Mouse (Mus musculus): ENCODE results near the gene Stap2. TPM values are rescaled to one million over a fixed set of nuclear protein-coding genes. Genes with fewer than 3 reads are reported as not detected.
A peak's percentile ranks its signal among the peaks of the same experiment; 100 is the strongest.

The Stap2 gene
- polyA plus RNA-seq, 1 experiment from 2014 or later: 5.0 TPM

GRCm38 (mm10) chr17:56036176-56036900 lies 31.0 kb upstream of the Stap2 start, which contains the start of gene Sh3gl1:
Gene Sh3gl1, minus strand, starts transcription at chr17:56036635.
- under 1% methylated on average over 74 of the region's 74 CpGs for WGBS
- Histone ChIP-seq H3K27ac (ENCODE audit: low read depth, low read length) (peak within 1 kb of the TSS; percentile 86), H3K4me1 (ENCODE audit: control insufficient read depth, insufficient read depth, low read length) (peaks cover 13% of the 10 kb centered on the region), H3K9me3 (replicated peaks; ENCODE audit: control insufficient read depth, low read length) (no peaks in the 10 kb centered on the region), H3K36me3 (ENCODE audit: control insufficient read depth, insufficient read depth, low read length) (peaks cover 20% of the 10 kb centered on the region), H3K4me3 (ENCODE audit: low read depth, low read length) (peak within 1 kb of the TSS; percentile 89), H3K9ac (ENCODE audit: low read length) (peak within 1 kb of the TSS; percentile 89), H3K4me2 (ENCODE audit: low read length) (peak within 1 kb of the TSS; percentile 63), H3K27me3 (replicated peaks; ENCODE audit: control insufficient read depth, insufficient read depth, low read length) (no peaks in the 10 kb centered on the region)
- DNase-seq (ENCODE audit: low spot score) (peak; percentile 99), ATAC-seq (peak; percentile 92)

GRCm38 (mm10) chr17:56035216-56035615 lies 29.8 kb upstream of the Stap2 start:
- 86% methylated on average over 4 of the region's 4 CpGs for WGBS
- H3K27me3 ChIP-seq (replicated peaks; ENCODE audit: control insufficient read depth, insufficient read depth, low read length): no peaks in the 10 kb centered on the region
- H3K27ac ChIP-seq (ENCODE audit: low read depth, low read length): no peak overlapping the region
- peak overlapping the region; percentile 63 for H3K4me2 ChIP-seq (ENCODE audit: low read length)
- H3K4me3 ChIP-seq (ENCODE audit: low read depth, low read length): peak overlapping the region; percentile 89; the same call in 1 of the 2 replicates
- peak overlapping the region; percentile 89 for H3K9ac ChIP-seq (ENCODE audit: low read length)
- peaks cover 28% of the 10 kb centered on the region for H3K36me3 ChIP-seq (ENCODE audit: control insufficient read depth, insufficient read depth, low read length)
- DNase-seq (ENCODE audit: low spot score) (no peak), ATAC-seq (no peak)
- peaks cover 8% of the 10 kb centered on the region; the same call in 1 of the 2 replicates for H3K4me1 ChIP-seq (ENCODE audit: control insufficient read depth, insufficient read depth, low read length)
- H3K9me3 ChIP-seq (replicated peaks; ENCODE audit: control insufficient read depth, low read length): no peaks in the 10 kb centered on the region

GRCm38 (mm10) chr17:56034726-56035100 lies 29.3 kb upstream of the Stap2 start:
- no peaks in the 10 kb centered on the region for H3K9me3 ChIP-seq (replicated peaks; ENCODE audit: control insufficient read depth, low read length)
- DNase-seq (ENCODE audit: low spot score) (no peak), ATAC-seq (no peak)
- H3K36me3 ChIP-seq (ENCODE audit: control insufficient read depth, insufficient read depth, low read length): peaks cover 29% of the 10 kb centered on the region
- no peak overlapping the region for H3K4me3 ChIP-seq (ENCODE audit: low read depth, low read length)
- no peaks in the 10 kb centered on the region for H3K27me3 ChIP-seq (replicated peaks; ENCODE audit: control insufficient read depth, insufficient read depth, low read length)
- peak overlapping the region; percentile 89; the same call in 1 of the 2 replicates for H3K9ac ChIP-seq (ENCODE audit: low read length)
- H3K4me2 ChIP-seq (ENCODE audit: low read length): peak overlapping the region; percentile 63
- WGBS: 91% methylated on average over 6 of the region's 6 CpGs
- no peak overlapping the region for H3K27ac ChIP-seq (ENCODE audit: low read depth, low read length)
- peaks cover 8% of the 10 kb centered on the region; the same call in 1 of the 2 replicates for H3K4me1 ChIP-seq (ENCODE audit: control insufficient read depth, insufficient read depth, low read length)

GRCm38 (mm10) chr17:56034040-56034725 lies 28.8 kb upstream of the Stap2 start:
- whole genome bisulfite sequencing: 88% methylated on average over 7 of the region's 7 CpGs
- DNase-seq (ENCODE audit: low spot score) (no peak), ATAC-seq (no peak)
- Histone ChIP-seq H3K9me3 (replicated peaks; ENCODE audit: control insufficient read depth, low read length) (no peaks in the 10 kb centered on the region), H3K4me3 (ENCODE audit: low read depth, low read length) (no peak overlapping the region), H3K4me1 (ENCODE audit: control insufficient read depth, insufficient read depth, low read length) (peaks cover 8% of the 10 kb centered on the region; the same call in 1 of the 2 replicates), H3K36me3 (ENCODE audit: control insufficient read depth, insufficient read depth, low read length) (peaks cover 33% of the 10 kb centered on the region), H3K27me3 (replicated peaks; ENCODE audit: control insufficient read depth, insufficient read depth, low read length) (no peaks in the 10 kb centered on the region), H3K4me2 (ENCODE audit: low read length) (no peak overlapping the region), H3K27ac (ENCODE audit: low read depth, low read length) (no peak overlapping the region), H3K9ac (ENCODE audit: low read length) (no peak overlapping the region)

GRCm38 (mm10) chr17:56032831-56033230 lies 27.4 kb upstream of the Stap2 start:
- Histone ChIP-seq H3K4me2 (ENCODE audit: low read length) (no peak overlapping the region), H3K27me3 (replicated peaks; ENCODE audit: control insufficient read depth, insufficient read depth, low read length) (no peaks in the 10 kb centered on the region), H3K36me3 (ENCODE audit: control insufficient read depth, insufficient read depth, low read length) (peaks cover 42% of the 10 kb centered on the region), H3K27ac (ENCODE audit: low read depth, low read length) (no peak overlapping the region), H3K9ac (ENCODE audit: low read length) (no peak overlapping the region), H3K9me3 (replicated peaks; ENCODE audit: control insufficient read depth, low read length) (no peaks in the 10 kb centered on the region), H3K4me1 (ENCODE audit: control insufficient read depth, insufficient read depth, low read length) (peaks cover 8% of the 10 kb centered on the region; the same call in 1 of the 2 replicates), H3K4me3 (ENCODE audit: low read depth, low read length) (no peak overlapping the region)
- 72% methylated on average over 7 of the region's 7 CpGs for WGBS
- ATAC-seq (no peak), DNase-seq (ENCODE audit: low spot score) (no peak)

- H3K27ac ChIP-seq (ENCODE audit: low read depth, low read length): no peak overlapping the region
- ATAC-seq: no peak
- WGBS: 74% methylated on average over 6 of the region's 6 CpGs
- no peaks in the 10 kb centered on the region for H3K9me3 ChIP-seq (replicated peaks; ENCODE audit: control insufficient read depth, low read length)
- H3K36me3 ChIP-seq (ENCODE audit: control insufficient read depth, insufficient read depth, low read length): peaks cover 42% of the 10 kb centered on the region
- no peaks in the 10 kb centered on the region for H3K27me3 ChIP-seq (replicated peaks; ENCODE audit: control insufficient read depth, insufficient read depth, low read length)
- no peak for DNase-seq (ENCODE audit: low spot score)
- no peak overlapping the region for H3K4me2 ChIP-seq (ENCODE audit: low read length)
- peaks cover 8% of the 10 kb centered on the region; the same call in 1 of the 2 replicates for H3K4me1 ChIP-seq (ENCODE audit: control insufficient read depth, insufficient read depth, low read length)
- no peak overlapping the region for H3K4me3 ChIP-seq (ENCODE audit: low read depth, low read length)
- H3K9ac ChIP-seq (ENCODE audit: low read length): no peak overlapping the region
Measured at GRCm38 (mm10) chr17:56032127-56032733, 26.8 kb upstream of the Stap2 start.

GRCm38 (mm10) chr17:56031431-56031830 lies 26.0 kb upstream of the Stap2 start:
- DNase-seq (ENCODE audit: low spot score): no peak
- Histone ChIP-seq H3K36me3 (ENCODE audit: control insufficient read depth, insufficient read depth, low read length) (peaks cover 42% of the 10 kb centered on the region), H3K4me2 (ENCODE audit: low read length) (no peak overlapping the region), H3K9ac (ENCODE audit: low read length) (no peak overlapping the region), H3K4me1 (ENCODE audit: control insufficient read depth, insufficient read depth, low read length) (peaks cover 8% of the 10 kb centered on the region; the same call in 1 of the 2 replicates), H3K27me3 (replicated peaks; ENCODE audit: control insufficient read depth, insufficient read depth, low read length) (no peaks in the 10 kb centered on the region), H3K27ac (ENCODE audit: low read depth, low read length) (no peak overlapping the region), H3K9me3 (replicated peaks; ENCODE audit: control insufficient read depth, low read length) (no peaks in the 10 kb centered on the region), H3K4me3 (ENCODE audit: low read depth, low read length) (no peak overlapping the region)
- ATAC-seq: no peak
- 95% methylated on average over 7 of the region's 7 CpGs for WGBS

- Histone ChIP-seq H3K36me3 (ENCODE audit: control insufficient read depth, insufficient read depth, low read length) (peaks cover 42% of the 10 kb centered on the region), H3K9me3 (replicated peaks; ENCODE audit: control insufficient read depth, low read length) (no peaks in the 10 kb centered on the region), H3K4me3 (ENCODE audit: low read depth, low read length) (no peak overlapping the region), H3K4me1 (ENCODE audit: control insufficient read depth, insufficient read depth, low read length) (peaks cover 8% of the 10 kb centered on the region; the same call in 1 of the 2 replicates), H3K27ac (ENCODE audit: low read depth, low read length) (no peak overlapping the region), H3K27me3 (replicated peaks; ENCODE audit: control insufficient read depth, insufficient read depth, low read length) (no peaks in the 10 kb centered on the region), H3K9ac (ENCODE audit: low read length) (no peak overlapping the region), H3K4me2 (ENCODE audit: low read length) (no peak overlapping the region)
- ATAC-seq (no peak), DNase-seq (ENCODE audit: low spot score) (no peak)
- WGBS: 77% methylated on average over 5 of the region's 5 CpGs
Measured at GRCm38 (mm10) chr17:56030919-56031318, 25.5 kb upstream of the Stap2 start.

Measured in forebrain, embryonic 14.5 days (tissue).